Mouse (Mus musculus): ENCODE measurements around the gene Adamts8.

- TF ChIP-seq CTCF (IDR thresholded peaks at IDR 0.05) (no peak), EP300 (IDR thresholded peaks at IDR 0.05; ENCODE audit: insufficient read depth, low read depth, low read length) (no peak)
Measured at GRCm38 (mm10) chr9:31013415-31013814, 71.1 kb downstream of the Adamts8 start.

Measured in heart, adult 2 months (tissue).